Mouse (Mus musculus) intestine, embryonic 14.5 days (tissue): ENCODE data around the gene Ncan. TPM values are rescaled to one million over a fixed set of nuclear protein-coding genes. Genes with fewer than 3 reads are reported as not detected.

Experiments
- ATAC-seq: fragments of 200-750 bp; cut with Nextera tagmentation; replicated peaks from 2 replicates; pipeline ENCODE4 v1.8.0; 2017; ENCODE audit warnings: low read depth, moderate number of reproducible peaks, moderate TSS enrichment, moderate library complexity; ENCODE audit not compliant: low FRiP score, low TSS enrichment
- DNase-seq: peaks from one replicate; pipeline ENCODE4 v3.0.0-alpha.2; 2018; ENCODE audit warnings: low spot score
- H3K27ac ChIP-seq: fragments of 300-500 bp; sonication (generic); 2 replicates; pipeline ENCODE4 v1.5.1; 2014; ENCODE audit warnings: low read depth, mild to moderate bottlenecking, control low read depth
- H3K27me3 ChIP-seq: fragments of 300-500 bp; sonication (generic); replicated peaks from 2 replicates; pipeline ENCODE4 v1.6.1; 2014; ENCODE audit warnings: low read length, control low read depth; ENCODE audit not compliant: control insufficient read depth, insufficient read depth
- H3K36me3 ChIP-seq: fragments of 300-500 bp; sonication (generic); 2 replicates; pipeline ENCODE4 v1.6.1; 2014; ENCODE audit warnings: low read length, control low read depth; ENCODE audit not compliant: control insufficient read depth, insufficient read depth
- H3K4me1 ChIP-seq: fragments of 300-500 bp; sonication (generic); replicated peaks from 2 replicates; pipeline ENCODE4 v1.6.1; 2014; ENCODE audit warnings: low read length, control low read depth, mixed read lengths; ENCODE audit not compliant: control insufficient read depth, insufficient read depth
- H3K4me2 ChIP-seq: fragments of 300-500 bp; sonication (generic); 2 replicates; pipeline ENCODE4 v1.6.1; 2014; ENCODE audit warnings: low read length
- H3K4me3 ChIP-seq: fragments of 300-500 bp; sonication (generic); 2 replicates; pipeline ENCODE4 v1.5.1; 2014; ENCODE audit warnings: low read depth, low read length, control low read depth, mixed read lengths
- H3K9ac ChIP-seq: fragments of 300-500 bp; sonication (generic); 2 replicates; pipeline ENCODE4 v1.6.1; 2014; ENCODE audit warnings: mild to moderate bottlenecking, low read length
- H3K9me3 ChIP-seq: fragments of 300-500 bp; sonication (generic); 2 replicates; pipeline ENCODE4 v1.6.1; 2016; ENCODE audit warnings: low read length, control low read depth; ENCODE audit not compliant: control insufficient read depth
- WGBS: fragments of 180-500 bp; shearing (Covaris S2); extraction: QIAGEN DNeasy Blood & Tissue Kit; methylation state at CpG from one replicate; pipeline ENCODE4 v1.1.7; 2014; 5-methylcytosine and 5-hydroxymethylcytosine counted together
- polyA plus RNA-seq: library from polyadenylated mRNA; unstranded; fragments of >200 nt; fragmentation: Nextera tagmentation; extraction: Ambion mirVana; gene quantifications from 2 replicates; pipeline ENCODE4 v1.2.1, GENCODE M21; 2014

Gene Ncan
- polyA plus RNA-seq, 1 experiment from 2014 or later, result 1.9 TPM

DNA sequence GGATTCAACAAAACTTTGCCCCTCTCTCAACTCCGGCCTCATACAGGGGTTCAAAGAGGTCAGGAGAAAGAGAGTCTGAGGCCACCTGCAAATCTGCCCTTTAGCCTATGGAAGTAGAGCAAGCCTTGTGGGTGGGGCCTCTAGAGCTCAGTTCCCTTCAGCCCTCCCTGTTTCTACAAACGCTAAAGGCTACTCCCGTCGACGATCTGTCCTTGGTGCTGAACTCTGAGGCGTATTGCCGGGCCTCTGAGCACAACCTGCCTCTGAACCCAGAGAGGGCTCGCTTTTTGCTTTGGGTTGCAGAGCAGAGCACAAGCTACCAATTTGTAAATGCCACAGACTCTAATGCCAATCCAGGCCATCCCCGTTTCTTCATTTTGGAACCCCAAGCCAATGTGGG lies 3.1 kb downstream of the Ncan start:
- Histone ChIP-seq H3K4me1 (no peaks in the 10 kb centered on the region), H3K4me3 (no peak overlapping the region), H3K27me3 (peaks cover 71% of the 10 kb centered on the region), H3K9me3 (no peaks in the 10 kb centered on the region), H3K27ac (no peak overlapping the region), H3K36me3 (no peaks in the 10 kb centered on the region), H3K4me2 (no peak overlapping the region), H3K9ac (no peak overlapping the region)
- DNase-seq (peak; percentile 75), ATAC-seq (no peak)
- WGBS, result 8% methylated on average over 9 of the region's 9 CpGs

DNA sequence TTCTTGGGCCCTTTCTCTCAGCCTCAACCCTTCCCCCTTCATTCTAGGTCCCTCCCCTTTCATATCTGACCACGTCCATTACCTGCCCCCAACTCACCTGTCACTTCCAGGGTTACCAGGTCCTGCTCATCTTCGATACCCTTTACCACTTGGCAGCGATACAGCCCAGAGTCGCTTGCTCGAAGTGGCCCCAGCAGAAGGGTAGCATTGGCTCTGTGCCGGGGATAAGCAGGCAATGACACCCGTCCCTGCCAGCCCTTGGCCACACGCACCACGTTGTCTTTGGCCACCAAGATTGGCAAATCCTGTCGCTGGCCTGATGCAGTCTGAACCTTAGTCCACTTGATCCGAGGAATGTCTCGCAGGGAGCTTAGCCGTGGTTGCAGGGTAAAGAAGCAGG lies 5.8 kb downstream of the Ncan start:
- Histone ChIP-seq H3K27ac (no peak overlapping the region), H3K4me2 (no peak overlapping the region), H3K9me3 (no peaks in the 10 kb centered on the region), H3K36me3 (no peaks in the 10 kb centered on the region), H3K27me3 (peaks cover 93% of the 10 kb centered on the region), H3K4me1 (no peaks in the 10 kb centered on the region), H3K9ac (no peak overlapping the region), H3K4me3 (no peak overlapping the region)
- 67% methylated on average over 13 of the region's 13 CpGs for WGBS
- DNase-seq, result no peak
- no peak for ATAC-seq

DNA sequence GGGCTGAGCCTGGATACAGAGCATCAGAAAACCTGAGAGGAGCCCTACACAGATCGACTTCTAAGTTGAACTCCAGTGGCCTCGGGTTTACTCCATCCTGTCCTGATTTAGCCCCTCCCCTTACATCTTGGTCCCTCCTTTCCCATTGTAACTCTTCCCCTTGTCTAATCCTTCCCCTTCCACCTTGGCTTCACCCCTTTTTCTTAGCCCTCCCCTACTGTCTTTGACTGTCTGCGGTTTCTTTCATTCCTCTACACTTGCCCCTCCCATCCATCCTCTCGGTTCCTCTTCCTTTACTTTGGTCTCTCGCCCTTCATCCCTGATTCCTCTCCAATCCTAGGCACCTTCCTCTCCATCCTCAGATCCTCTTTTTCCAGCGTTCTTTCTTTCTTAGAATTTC lies 6.2 kb downstream of the Ncan start:
- 23% methylated on average over 6 of the region's 6 CpGs for WGBS
- Histone ChIP-seq H3K36me3 (no peaks in the 10 kb centered on the region), H3K4me1 (no peaks in the 10 kb centered on the region), H3K4me3 (no peak overlapping the region), H3K27ac (no peak overlapping the region), H3K4me2 (no peak overlapping the region), H3K9me3 (no peaks in the 10 kb centered on the region), H3K9ac (no peak overlapping the region), H3K27me3 (peaks cover 91% of the 10 kb centered on the region)
- DNase-seq (no peak), ATAC-seq (no peak)

DNA sequence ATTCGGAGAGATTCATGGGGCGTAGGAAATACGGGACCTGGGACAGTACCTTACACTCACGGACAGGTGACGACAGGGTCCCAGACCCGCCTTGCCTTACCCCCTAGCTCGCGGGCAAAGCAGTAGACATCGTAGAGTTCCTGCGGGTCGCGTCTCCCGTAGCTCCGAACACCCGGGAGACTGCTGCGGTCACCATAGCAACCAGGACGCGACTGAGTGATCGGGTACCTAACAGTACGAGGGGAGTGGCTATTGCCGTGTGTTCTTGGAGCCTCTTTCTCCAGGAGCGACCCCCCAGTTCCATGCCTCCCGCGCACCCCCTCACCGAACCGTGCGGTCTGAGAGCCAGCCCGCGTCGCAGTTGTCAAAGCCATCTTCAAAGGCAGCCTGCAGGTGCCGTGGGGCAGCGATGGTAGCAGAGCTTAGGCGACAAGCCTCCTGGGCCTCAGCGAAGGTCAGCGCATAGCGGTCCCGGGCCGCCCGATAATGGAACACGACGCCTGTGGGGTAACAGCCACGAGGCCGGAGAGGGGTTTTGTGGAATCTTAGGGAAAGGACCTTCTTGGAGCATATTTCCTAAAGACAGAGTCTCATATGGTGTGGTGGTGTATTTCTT lies 8.2 kb downstream of the Ncan start:
- Histone ChIP-seq H3K27ac (no peak overlapping the region), H3K9me3 (no peaks in the 10 kb centered on the region), H3K27me3 (peaks cover 71% of the 10 kb centered on the region), H3K4me3 (no peak overlapping the region), H3K36me3 (no peaks in the 10 kb centered on the region), H3K4me1 (no peaks in the 10 kb centered on the region), H3K9ac (no peak overlapping the region), H3K4me2 (no peak overlapping the region)
- WGBS, result 11% methylated on average over 43 of the region's 43 CpGs
- DNase-seq, result no peak
- ATAC-seq, result no peak

DNA sequence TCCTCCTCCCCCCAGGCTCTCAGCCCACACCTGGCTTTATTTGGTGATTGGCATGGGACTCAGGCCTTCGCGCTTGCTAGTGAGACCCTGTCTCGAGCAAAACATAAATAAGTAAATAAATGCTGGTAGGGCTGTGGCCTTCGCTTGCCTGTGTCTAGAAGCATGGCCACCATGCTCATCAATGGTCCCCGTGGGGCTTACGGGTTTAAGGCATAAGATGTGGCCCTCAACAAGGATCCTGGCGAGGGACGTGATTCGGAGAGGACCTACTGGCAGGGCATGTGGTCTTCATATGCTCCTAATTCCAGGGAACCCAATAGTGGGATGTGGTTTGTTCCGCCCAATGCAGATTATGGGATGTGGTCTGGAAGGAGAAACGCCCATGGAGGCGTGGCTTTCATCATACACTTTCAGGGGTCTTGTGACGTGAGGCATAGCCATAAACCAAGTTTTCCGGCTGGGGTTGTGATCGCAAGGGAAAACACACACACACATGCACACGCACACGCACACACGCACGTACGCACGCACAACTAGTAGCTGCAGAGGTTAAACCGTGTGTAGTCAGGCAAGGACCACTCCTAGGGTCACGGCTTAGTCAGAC lies 9.4 kb downstream of the Ncan start:
- DNase-seq, result no peak

DNA sequence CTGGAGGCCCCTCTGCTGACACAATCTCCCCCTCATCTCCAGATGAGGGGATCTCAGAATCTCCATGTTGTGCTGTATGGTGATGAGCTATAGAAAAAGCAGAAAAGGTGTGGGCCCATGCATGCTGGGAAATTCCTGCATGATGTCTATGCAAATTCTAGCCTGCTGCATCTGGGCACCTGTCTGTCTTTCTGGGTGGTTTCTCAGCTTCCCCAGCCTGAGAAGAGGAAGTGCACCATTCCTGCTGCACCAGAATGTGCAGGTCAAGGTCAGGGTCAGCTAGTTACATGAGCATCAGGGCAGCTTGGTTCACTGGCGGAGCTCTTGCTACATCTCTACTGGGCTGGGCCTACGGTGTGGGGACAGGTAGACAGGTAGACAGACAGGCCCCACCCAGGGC lies 10.2 kb downstream of the Ncan start:
- H3K9me3 ChIP-seq, result no peaks in the 10 kb centered on the region
- peaks cover 55% of the 10 kb centered on the region for H3K27me3 ChIP-seq
- H3K4me3 ChIP-seq, result no peak overlapping the region
- H3K27ac ChIP-seq, result no peak overlapping the region
- 82% methylated on average over 2 of the region's 2 CpGs for WGBS
- no peak for DNase-seq
- H3K4me2 ChIP-seq, result no peak overlapping the region
- H3K9ac ChIP-seq, result no peak overlapping the region
- no peaks in the 10 kb centered on the region for H3K4me1 ChIP-seq
- no peak for ATAC-seq
- no peaks in the 10 kb centered on the region for H3K36me3 ChIP-seq

More for the DNA sequence above, 9.4 kb downstream of the Ncan start:
- no peaks in the 10 kb centered on the region for H3K4me1 ChIP-seq
- H3K9ac ChIP-seq, result no peak overlapping the region
- H3K27me3 ChIP-seq, result peaks cover 61% of the 10 kb centered on the region
- H3K27ac ChIP-seq, result no peak overlapping the region
- H3K4me2 ChIP-seq, result no peak overlapping the region
- no peak for ATAC-seq
- H3K36me3 ChIP-seq, result no peaks in the 10 kb centered on the region
- H3K4me3 ChIP-seq, result no peak overlapping the region
- no peaks in the 10 kb centered on the region for H3K9me3 ChIP-seq
- 45% methylated on average over 23 of the region's 23 CpGs for WGBS

DNA sequence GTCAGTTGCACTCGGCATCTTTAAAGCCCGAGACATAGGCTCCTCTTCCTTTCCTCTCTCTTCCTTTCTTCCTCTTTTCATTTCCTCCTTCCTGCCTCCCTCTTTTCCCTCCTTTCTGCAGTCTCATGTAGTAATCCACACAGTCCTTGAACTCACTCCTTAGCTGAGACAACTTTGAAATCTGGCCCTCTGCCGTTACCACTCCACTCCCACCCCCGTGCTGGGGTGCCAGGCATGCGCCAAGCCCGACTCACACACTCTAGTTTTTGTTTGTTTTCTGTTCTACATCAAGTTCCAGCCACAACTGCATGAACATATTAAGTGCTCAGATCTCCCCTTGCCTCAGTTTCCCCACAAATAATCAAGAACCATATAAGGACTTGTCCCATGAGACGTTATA lies 15.8 kb downstream of the Ncan start:
- H3K27ac ChIP-seq, result no peak overlapping the region

DNA sequence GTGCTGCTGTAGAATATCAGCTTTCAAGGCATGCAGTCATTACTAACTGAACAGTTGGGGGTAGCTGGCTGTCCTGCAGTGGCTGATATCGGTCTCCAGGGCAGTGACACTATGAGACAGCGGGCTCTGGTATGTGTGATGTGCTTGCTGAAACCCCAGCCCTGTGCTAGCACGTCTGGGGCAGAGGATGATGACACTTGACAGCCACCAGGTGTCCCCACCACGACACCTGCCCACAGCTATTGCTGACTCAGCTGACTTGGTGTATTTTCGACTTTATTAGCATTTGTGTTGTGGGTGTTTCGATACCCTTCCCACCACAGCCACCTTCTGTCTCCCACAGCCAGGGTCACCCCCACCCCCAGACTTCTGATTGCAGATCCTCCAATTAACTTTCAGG lies 16.2 kb downstream of the Ncan start:
- ATAC-seq (peak; percentile 63; the same call in 1 of the 2 replicates), DNase-seq (no peak)

More for the DNA sequence above, 15.8 kb downstream of the Ncan start:
- Histone ChIP-seq H3K4me2 (no peak overlapping the region), H3K9ac (no peak overlapping the region), H3K4me1 (no peaks in the 10 kb centered on the region), H3K27me3 (peaks cover 2% of the 10 kb centered on the region), H3K4me3 (no peak overlapping the region), H3K9me3 (no peaks in the 10 kb centered on the region), H3K36me3 (no peaks in the 10 kb centered on the region)
- DNase-seq (no peak), ATAC-seq (no peak)
- 77% methylated on average over 7 of the region's 7 CpGs for WGBS

DNA sequence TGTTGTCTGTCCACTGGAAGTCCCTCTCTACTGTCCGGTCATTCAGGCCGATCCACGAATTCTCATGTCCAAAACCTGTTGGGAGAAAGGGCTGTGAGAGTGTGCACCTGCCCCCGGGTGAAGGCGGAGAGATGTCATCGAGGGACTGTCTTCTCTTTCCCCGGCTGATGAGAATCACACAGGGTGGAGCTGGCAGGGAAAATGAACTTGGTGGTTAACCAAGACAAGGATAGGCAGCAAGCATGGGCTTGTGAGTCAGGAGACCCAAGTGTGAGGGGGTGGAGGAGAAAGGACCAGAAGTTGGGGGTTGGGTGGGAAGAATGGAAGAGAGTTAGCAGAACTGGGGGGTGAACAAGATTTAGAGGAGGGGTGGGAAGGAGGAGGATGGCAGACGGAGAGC lies 20.4 kb downstream of the Ncan start:
- Histone ChIP-seq H3K4me3 (no peak overlapping the region), H3K36me3 (no peaks in the 10 kb centered on the region), H3K27ac (no peak overlapping the region), H3K4me1 (no peaks in the 10 kb centered on the region), H3K4me2 (no peak overlapping the region), H3K27me3 (no peaks in the 10 kb centered on the region), H3K9me3 (no peaks in the 10 kb centered on the region), H3K9ac (no peak overlapping the region)
- DNase-seq, result no peak
- WGBS, result 86% methylated on average over 8 of the region's 8 CpGs
- ATAC-seq, result no peak

More for the DNA sequence above, 16.2 kb downstream of the Ncan start:
- Histone ChIP-seq H3K36me3 (no peaks in the 10 kb centered on the region), H3K4me1 (no peaks in the 10 kb centered on the region), H3K4me2 (no peak overlapping the region), H3K9ac (no peak overlapping the region), H3K4me3 (no peak overlapping the region), H3K27ac (no peak overlapping the region), H3K27me3 (no peaks in the 10 kb centered on the region; the same call in 1 of the 2 replicates), H3K9me3 (no peaks in the 10 kb centered on the region)
- 12% methylated on average over 6 of the region's 6 CpGs for WGBS
